Mouse (Mus musculus): ENCODE measurements around the gene Dph2.
A peak's percentile ranks its signal among the peaks of the same experiment; 100 is the strongest.

Dph2 gene

GRCm38 (mm10) chr4:117912685-117913273 is 20.9 kb upstream of the Dph2 start:
- no peak for DNase-seq (ENCODE audit: extremely low read depth, insufficient read length, low spot score)

- DNase-seq (ENCODE audit: extremely low read depth, insufficient read length, low spot score): no peak
Measured at GRCm38 (mm10) chr4:117912131-117912561, 20.3 kb upstream of the Dph2 start.

GRCm38 (mm10) chr4:117908834-117909453 is 17.1 kb upstream of the Dph2 start:
- no peak for DNase-seq (ENCODE audit: extremely low read depth, insufficient read length, low spot score)

GRCm38 (mm10) chr4:117906196-117906595 is 14.4 kb upstream of the Dph2 start:
- DNase-seq (ENCODE audit: extremely low read depth, insufficient read length, low spot score): no peak

- DNase-seq (ENCODE audit: extremely low read depth, insufficient read length, low spot score): no peak
Measured at GRCm38 (mm10) chr4:117904761-117905160, 12.9 kb upstream of the Dph2 start.

GRCm38 (mm10) chr4:117904094-117904493 is 12.3 kb upstream of the Dph2 start:
- no peak for DNase-seq (ENCODE audit: extremely low read depth, insufficient read length, low spot score)

DNA sequence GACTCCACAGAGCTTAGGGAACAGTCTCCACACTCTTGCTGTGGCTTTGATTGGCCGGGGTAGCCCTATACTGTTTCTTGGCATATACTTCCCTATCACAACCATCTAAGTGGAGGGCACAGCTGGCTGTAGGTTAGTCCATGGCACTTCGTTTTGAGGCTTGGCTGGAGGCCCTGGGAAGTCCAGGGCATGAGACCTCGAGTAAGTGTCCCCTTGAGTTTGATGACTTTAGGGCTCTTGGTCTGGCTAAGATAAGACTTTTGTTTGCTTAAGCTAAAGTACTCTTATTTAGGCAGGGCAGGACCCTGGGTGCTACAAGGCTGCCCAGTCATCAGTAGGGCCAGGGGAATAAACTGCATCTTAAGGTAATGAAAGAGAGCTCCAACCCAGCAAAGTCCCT is 6.3 kb upstream of the Dph2 start:
- no peak for DNase-seq (ENCODE audit: extremely low read depth, insufficient read length, low spot score)

- DNase-seq (ENCODE audit: extremely low read depth, insufficient read length, low spot score): no peak
Measured at GRCm38 (mm10) chr4:117896031-117896430, 4.2 kb upstream of the Dph2 start.

DNA sequence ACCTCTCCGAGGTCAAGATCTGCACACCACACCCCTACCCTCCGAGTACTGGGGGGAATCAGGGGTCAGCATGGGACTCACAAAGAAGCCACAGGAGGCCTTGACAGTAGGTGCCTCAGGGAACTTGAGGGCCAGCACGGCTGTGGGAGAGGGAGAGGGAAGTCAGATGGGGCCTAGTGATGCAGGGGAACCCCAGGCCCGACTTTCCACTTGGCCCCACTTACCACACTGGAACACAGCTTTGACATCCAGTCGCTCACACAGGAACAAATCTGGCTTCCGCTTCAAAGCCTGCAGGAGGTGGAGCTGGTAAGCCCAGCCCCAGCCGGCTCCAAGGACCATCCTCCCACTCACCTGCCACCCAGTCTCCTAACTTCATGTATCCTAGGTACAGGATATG is 3.5 kb upstream of the Dph2 start:
- DNase-seq (ENCODE audit: extremely low read depth, insufficient read length, low spot score): no peak

- no peak for DNase-seq (ENCODE audit: extremely low read depth, insufficient read length, low spot score)
Measured at GRCm38 (mm10) chr4:117894601-117895000, 2.8 kb upstream of the Dph2 start.

GRCm38 (mm10) chr4:117893376-117893775 is 1.5 kb upstream of the Dph2 start:
- no peak for DNase-seq (ENCODE audit: extremely low read depth, insufficient read length, low spot score)

- no peak for DNase-seq (ENCODE audit: extremely low read depth, insufficient read length, low spot score)
Measured at GRCm38 (mm10) chr4:117890750-117891149, 1.1 kb downstream of the Dph2 start.

DNA sequence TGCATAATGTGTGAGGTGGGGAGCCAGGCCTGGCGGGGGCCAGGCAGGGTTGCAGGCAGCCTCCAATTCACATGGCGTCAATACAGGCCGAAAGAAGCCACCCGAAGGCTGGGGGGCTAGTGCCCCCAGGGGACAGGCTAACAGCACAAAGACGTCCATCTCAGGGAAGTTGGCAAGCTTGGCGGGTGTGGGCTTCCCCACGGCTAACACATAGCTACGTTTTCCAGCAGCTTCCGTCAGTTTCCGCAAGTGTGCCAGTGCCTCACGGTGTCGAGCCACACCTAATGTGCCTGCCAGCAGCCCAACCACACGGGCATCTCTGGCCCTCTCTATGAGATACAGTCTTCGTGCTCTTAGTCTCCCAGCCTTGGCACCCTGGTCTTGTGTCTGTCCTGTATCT is 1.8 kb downstream of the Dph2 start:
- DNase-seq (ENCODE audit: extremely low read depth, insufficient read length, low spot score): no peak

- DNase-seq (ENCODE audit: extremely low read depth, insufficient read length, low spot score): no peak
Measured at GRCm38 (mm10) chr4:117889471-117889870, 2.4 kb downstream of the Dph2 start.

GRCm38 (mm10) chr4:117887920-117888319 is 3.9 kb downstream of the Dph2 start:
- no peak for DNase-seq (ENCODE audit: extremely low read depth, insufficient read length, low spot score)

- DNase-seq (ENCODE audit: extremely low read depth, insufficient read length, low spot score): peak; percentile 86
Measured at GRCm38 (mm10) chr4:117887133-117887532, 4.7 kb downstream of the Dph2 start, which contains the start of gene Atp6v0b. Gene Atp6v0b (minus strand): TSS chr4:117887333.

DNA sequence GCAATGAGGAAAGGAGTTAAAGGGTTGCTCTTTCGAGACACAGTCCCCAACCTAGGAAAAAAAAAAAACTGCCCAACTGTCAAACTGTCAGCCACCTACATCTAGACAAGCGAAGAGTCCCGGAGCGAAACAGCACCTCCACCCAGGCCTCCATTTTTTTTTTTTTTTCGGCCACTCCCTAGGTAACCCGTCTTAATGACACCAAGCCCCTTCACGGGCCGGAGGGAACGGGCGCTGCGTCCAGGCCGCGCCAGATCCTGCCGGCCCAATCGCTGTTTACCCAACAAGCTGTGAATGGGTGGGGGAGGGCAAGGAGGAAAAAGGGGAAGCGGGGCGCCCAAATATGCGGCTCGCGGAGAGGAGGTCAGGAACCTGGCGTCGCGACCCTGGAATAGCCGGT is 5.2 kb downstream of the Dph2 start:
- DNase-seq (ENCODE audit: extremely low read depth, insufficient read length, low spot score): no peak

GRCm38 (mm10) chr4:117885994-117886393 is 5.8 kb downstream of the Dph2 start:
- no peak for DNase-seq (ENCODE audit: extremely low read depth, insufficient read length, low spot score)

GRCm38 (mm10) chr4:117885093-117885492 is 6.7 kb downstream of the Dph2 start:
- DNase-seq (ENCODE audit: extremely low read depth, insufficient read length, low spot score): no peak

- DNase-seq (ENCODE audit: extremely low read depth, insufficient read length, low spot score): no peak
Measured at GRCm38 (mm10) chr4:117884146-117884545, 7.7 kb downstream of the Dph2 start.

DNA sequence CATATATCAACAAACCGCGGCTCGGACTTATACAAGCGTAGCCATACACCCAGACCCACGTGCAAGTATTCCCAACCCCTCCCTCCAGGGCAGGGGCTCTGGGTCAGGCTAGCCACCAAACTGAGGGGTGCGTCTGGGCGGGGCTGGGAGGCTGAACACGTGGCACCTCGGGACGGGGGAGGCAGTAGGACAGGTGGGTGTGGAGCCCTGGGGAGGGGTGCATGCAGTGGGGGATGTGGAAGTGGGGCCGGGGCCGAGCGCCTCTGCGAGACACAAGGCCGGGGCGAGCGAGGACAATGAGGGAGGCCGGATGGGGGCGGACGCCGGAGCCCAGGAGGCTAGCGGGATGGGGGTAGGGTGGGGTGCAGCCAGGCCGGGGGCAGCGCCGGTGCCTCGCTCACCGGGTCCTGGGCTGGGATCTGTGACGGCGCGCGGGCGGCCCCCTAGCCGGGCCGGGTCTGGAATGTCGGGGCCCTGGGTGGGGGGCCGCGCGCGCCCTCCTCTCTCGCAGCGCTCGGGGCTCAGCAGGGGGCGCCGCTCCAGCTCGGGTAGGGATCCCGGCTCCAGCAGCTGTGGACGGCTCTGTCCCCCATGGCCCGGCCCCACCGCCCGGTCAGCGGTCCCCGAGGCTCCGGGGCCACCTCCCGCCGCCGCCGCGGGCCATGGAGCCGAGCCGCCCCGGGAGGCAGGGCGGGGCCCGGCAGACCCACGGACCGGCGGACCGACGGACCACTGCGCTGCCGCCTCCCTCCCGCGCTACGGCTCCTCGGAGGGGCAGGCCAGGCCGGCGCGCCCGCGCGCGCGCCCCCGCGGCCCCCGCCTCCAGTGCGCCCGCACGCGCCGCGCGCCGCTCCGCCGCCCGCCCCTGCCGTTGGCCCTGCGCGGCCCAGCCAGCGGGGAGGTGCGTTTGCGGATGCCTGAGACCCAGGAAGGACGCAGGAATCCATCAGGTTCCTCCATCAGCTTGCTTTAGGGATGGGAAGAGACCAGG is 8.8 kb downstream of the Dph2 start, which contains the start of gene B4galt2:
Gene B4galt2, minus strand, starts transcription at position 787 of the 991 bp plus-strand sequence.
- DNase-seq (ENCODE audit: extremely low read depth, insufficient read length, low spot score): no peak
